Mouse (Mus musculus): ENCODE results near the gene Phf24. TPM values are rescaled to one million over a fixed set of nuclear protein-coding genes. Genes with fewer than 3 reads are reported as not detected.
A peak's percentile ranks its signal among the peaks of the same experiment; 100 is the strongest.

Gene Phf24
- polyA plus RNA-seq (2014; fragmentation: Nextera tagmentation; extraction: Ambion mirVana) = 11.8 and 17.2 TPM in 2 replicates

GRCm38 (mm10) chr4:42916617-42917401 is at the start of gene Phf24:
Phf24 (plus strand) TSS chr4:42916660.
- peak within 1 kb of the TSS; percentile 27; the same call in 1 of the 2 replicates for H3K27ac ChIP-seq (ENCODE audit: low read depth, low read length)
- H3K9me3 ChIP-seq (replicated peaks; ENCODE audit: control insufficient read depth, low read length) = no peaks in the 10 kb centered on the region
- no peaks in the 10 kb centered on the region for H3K36me3 ChIP-seq (ENCODE audit: control insufficient read depth, insufficient read depth, low read length)
- DNase-seq (ENCODE audit: low spot score) (peak; percentile 74), ATAC-seq (peak; percentile 85)
- peak within 1 kb of the TSS; percentile 59 for H3K4me3 ChIP-seq (ENCODE audit: low read depth, low read length)
- H3K4me1 ChIP-seq (ENCODE audit: control insufficient read depth, insufficient read depth, low read length) = no peaks in the 10 kb centered on the region
- WGBS = under 1% methylated on average over 57 of the region's 90 CpGs
- H3K9ac ChIP-seq (ENCODE audit: low read length) = peak within 1 kb of the TSS; percentile 78
- H3K27me3 ChIP-seq (replicated peaks; ENCODE audit: control insufficient read depth, insufficient read depth, low read length) = peaks cover 25% of the 10 kb centered on the region
- peak within 1 kb of the TSS; percentile 86 for H3K4me2 ChIP-seq (ENCODE audit: low read length)

GRCm38 (mm10) chr4:42867390-42867789 is 49.1 kb upstream of the Phf24 start:
- no peaks in the 10 kb centered on the region for H3K27me3 ChIP-seq (replicated peaks; ENCODE audit: control insufficient read depth, insufficient read depth, low read length)
- H3K4me1 ChIP-seq (ENCODE audit: control insufficient read depth, insufficient read depth, low read length) = no peaks in the 10 kb centered on the region
- no peak overlapping the region for H3K4me3 ChIP-seq (ENCODE audit: low read depth, low read length)
- 75% methylated on average over 3 of the region's 3 CpGs for WGBS
- H3K9me3 ChIP-seq (replicated peaks; ENCODE audit: control insufficient read depth, low read length) = no peaks in the 10 kb centered on the region
- no peak overlapping the region for H3K4me2 ChIP-seq (ENCODE audit: low read length)
- no peaks in the 10 kb centered on the region for H3K36me3 ChIP-seq (ENCODE audit: control insufficient read depth, insufficient read depth, low read length)
- no peak for ATAC-seq
- no peak overlapping the region for H3K9ac ChIP-seq (ENCODE audit: low read length)
- no peak for DNase-seq (ENCODE audit: low spot score)
- H3K27ac ChIP-seq (ENCODE audit: low read depth, low read length) = no peak overlapping the region

- WGBS = 90% methylated on average over 5 of the region's 5 CpGs
- ATAC-seq = no peak
Measured at GRCm38 (mm10) chr4:42868193-42868592, 48.3 kb upstream of the Phf24 start.

GRCm38 (mm10) chr4:42870748-42871147 is 45.7 kb upstream of the Phf24 start:
- WGBS = 83% methylated on average over 5 of the region's 5 CpGs
- H3K4me1 ChIP-seq (ENCODE audit: control insufficient read depth, insufficient read depth, low read length) = no peaks in the 10 kb centered on the region
- no peak overlapping the region for H3K27ac ChIP-seq (ENCODE audit: low read depth, low read length)
- ATAC-seq (no peak), DNase-seq (ENCODE audit: low spot score) (no peak)
- H3K9me3 ChIP-seq (replicated peaks; ENCODE audit: control insufficient read depth, low read length) = no peaks in the 10 kb centered on the region
- H3K36me3 ChIP-seq (ENCODE audit: control insufficient read depth, insufficient read depth, low read length) = no peaks in the 10 kb centered on the region
- no peak overlapping the region for H3K9ac ChIP-seq (ENCODE audit: low read length)
- no peak overlapping the region for H3K4me3 ChIP-seq (ENCODE audit: low read depth, low read length)
- no peaks in the 10 kb centered on the region for H3K27me3 ChIP-seq (replicated peaks; ENCODE audit: control insufficient read depth, insufficient read depth, low read length)
- no peak overlapping the region for H3K4me2 ChIP-seq (ENCODE audit: low read length)

More at GRCm38 (mm10) chr4:42868193-42868592, 48.3 kb upstream of the Phf24 start:
- no peak overlapping the region for H3K4me2 ChIP-seq (ENCODE audit: low read length)
- no peaks in the 10 kb centered on the region for H3K27me3 ChIP-seq (replicated peaks; ENCODE audit: control insufficient read depth, insufficient read depth, low read length)
- no peaks in the 10 kb centered on the region for H3K9me3 ChIP-seq (replicated peaks; ENCODE audit: control insufficient read depth, low read length)
- H3K9ac ChIP-seq (ENCODE audit: low read length) = no peak overlapping the region
- H3K36me3 ChIP-seq (ENCODE audit: control insufficient read depth, insufficient read depth, low read length) = no peaks in the 10 kb centered on the region
- no peak overlapping the region for H3K27ac ChIP-seq (ENCODE audit: low read depth, low read length)
- DNase-seq (ENCODE audit: low spot score) = no peak
- H3K4me1 ChIP-seq (ENCODE audit: control insufficient read depth, insufficient read depth, low read length) = no peaks in the 10 kb centered on the region
- H3K4me3 ChIP-seq (ENCODE audit: low read depth, low read length) = no peak overlapping the region

GRCm38 (mm10) chr4:42872151-42872550 is 44.3 kb upstream of the Phf24 start:
- no peaks in the 10 kb centered on the region for H3K27me3 ChIP-seq (replicated peaks; ENCODE audit: control insufficient read depth, insufficient read depth, low read length)
- WGBS = 95% methylated on average over 7 of the region's 7 CpGs
- no peak overlapping the region for H3K4me2 ChIP-seq (ENCODE audit: low read length)
- no peaks in the 10 kb centered on the region for H3K9me3 ChIP-seq (replicated peaks; ENCODE audit: control insufficient read depth, low read length)
- H3K27ac ChIP-seq (ENCODE audit: low read depth, low read length) = no peak overlapping the region
- H3K4me1 ChIP-seq (ENCODE audit: control insufficient read depth, insufficient read depth, low read length) = no peaks in the 10 kb centered on the region
- no peak overlapping the region for H3K4me3 ChIP-seq (ENCODE audit: low read depth, low read length)
- H3K36me3 ChIP-seq (ENCODE audit: control insufficient read depth, insufficient read depth, low read length) = no peaks in the 10 kb centered on the region
- ATAC-seq (no peak), DNase-seq (ENCODE audit: low spot score) (no peak)
- H3K9ac ChIP-seq (ENCODE audit: low read length) = no peak overlapping the region

- ATAC-seq = no peak
- no peak overlapping the region for H3K4me2 ChIP-seq (ENCODE audit: low read length)
- H3K36me3 ChIP-seq (ENCODE audit: control insufficient read depth, insufficient read depth, low read length) = no peaks in the 10 kb centered on the region
Measured at GRCm38 (mm10) chr4:42872746-42873435, 43.6 kb upstream of the Phf24 start.

GRCm38 (mm10) chr4:42874134-42874533 is 42.3 kb upstream of the Phf24 start, which contains the start of gene Fam205c:
Fam205c (minus strand) TSS chr4:42874234.
- no peaks in the 10 kb centered on the region for H3K27me3 ChIP-seq (replicated peaks; ENCODE audit: control insufficient read depth, insufficient read depth, low read length)
- H3K27ac ChIP-seq (ENCODE audit: low read depth, low read length) = no peak within 1 kb of the TSS
- no peaks in the 10 kb centered on the region for H3K4me1 ChIP-seq (ENCODE audit: control insufficient read depth, insufficient read depth, low read length)
- no peak within 1 kb of the TSS for H3K4me3 ChIP-seq (ENCODE audit: low read depth, low read length)
- ATAC-seq (no peak), DNase-seq (ENCODE audit: low spot score) (no peak)
- H3K4me2 ChIP-seq (ENCODE audit: low read length) = no peak within 1 kb of the TSS
- no peak within 1 kb of the TSS for H3K9ac ChIP-seq (ENCODE audit: low read length)
- 87% methylated on average over 7 of the region's 7 CpGs for WGBS
- H3K36me3 ChIP-seq (ENCODE audit: control insufficient read depth, insufficient read depth, low read length) = no peaks in the 10 kb centered on the region
- no peaks in the 10 kb centered on the region for H3K9me3 ChIP-seq (replicated peaks; ENCODE audit: control insufficient read depth, low read length)

More at GRCm38 (mm10) chr4:42872746-42873435, 43.6 kb upstream of the Phf24 start:
- Histone ChIP-seq H3K9me3 (replicated peaks; ENCODE audit: control insufficient read depth, low read length) (no peaks in the 10 kb centered on the region), H3K9ac (ENCODE audit: low read length) (no peak overlapping the region), H3K4me1 (ENCODE audit: control insufficient read depth, insufficient read depth, low read length) (no peaks in the 10 kb centered on the region), H3K27me3 (replicated peaks; ENCODE audit: control insufficient read depth, insufficient read depth, low read length) (no peaks in the 10 kb centered on the region), H3K4me3 (ENCODE audit: low read depth, low read length) (no peak overlapping the region), H3K27ac (ENCODE audit: low read depth, low read length) (no peak overlapping the region)
- no peak for DNase-seq (ENCODE audit: low spot score)
- 88% methylated on average over 16 of the region's 16 CpGs for WGBS

GRCm38 (mm10) chr4:42876586-42877291 is 39.7 kb upstream of the Phf24 start:
- ATAC-seq (peak; percentile 95), DNase-seq (ENCODE audit: low spot score) (peak; percentile 88)
- 36% methylated on average over 5 of the region's 5 CpGs for WGBS

More at GRCm38 (mm10) chr4:42876586-42877291, 39.7 kb upstream of the Phf24 start:
- Histone ChIP-seq H3K4me1 (ENCODE audit: control insufficient read depth, insufficient read depth, low read length) (no peaks in the 10 kb centered on the region), H3K27ac (ENCODE audit: low read depth, low read length) (no peak overlapping the region), H3K27me3 (replicated peaks; ENCODE audit: control insufficient read depth, insufficient read depth, low read length) (no peaks in the 10 kb centered on the region), H3K36me3 (ENCODE audit: control insufficient read depth, insufficient read depth, low read length) (no peaks in the 10 kb centered on the region), H3K4me3 (ENCODE audit: low read depth, low read length) (no peak overlapping the region), H3K9ac (ENCODE audit: low read length) (no peak overlapping the region), H3K9me3 (replicated peaks; ENCODE audit: control insufficient read depth, low read length) (no peaks in the 10 kb centered on the region), H3K4me2 (ENCODE audit: low read length) (no peak overlapping the region)

Measured in forebrain, embryonic 14.5 days (tissue).